Mouse (Mus musculus) kidney, adult 11 months (tissue): ENCODE measurements around the gene Fam192a.

Source experiments
- DNase-seq: peaks from one replicate; pipeline ENCODE4 v3.0.0; 2022

The Fam192a gene

GRCm38 (mm10) chr8:94601607-94602385 is at the start of gene Fam192a, which contains the start of gene Rspry1:
TSS of gene Fam192a (minus strand) at chr8:94601997.
TSS of gene Rspry1 (plus strand) at chr8:94601937.
- peak; percentile 100 for DNase-seq

GRCm38 (mm10) chr8:94649496-94649895 is 47.7 kb upstream of the Fam192a start:
- DNase-seq, result no peak

- DNase-seq, result no peak
Measured at GRCm38 (mm10) chr8:94646165-94646564, 44.4 kb upstream of the Fam192a start.

DNA sequence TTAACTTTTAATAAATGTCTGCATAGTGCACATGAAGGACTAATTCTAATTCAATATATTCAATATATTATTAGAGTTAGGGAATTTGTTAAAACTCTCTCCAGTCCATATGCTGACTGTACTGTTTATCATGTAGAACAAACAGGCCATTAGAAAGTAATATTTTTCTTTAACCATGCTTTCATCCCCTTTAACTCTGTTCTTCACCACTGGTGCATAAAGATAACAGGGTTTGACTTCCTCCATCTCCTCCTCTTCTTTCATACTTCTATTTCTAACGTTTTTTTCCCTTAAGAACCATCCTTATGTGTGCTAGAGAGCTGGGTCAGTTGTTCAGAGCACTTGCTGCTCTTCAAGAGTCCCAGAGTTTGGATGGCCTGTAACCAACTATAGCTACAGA is 43.4 kb upstream of the Fam192a start:
- DNase-seq, result no peak

GRCm38 (mm10) chr8:94641938-94642337 is 40.1 kb upstream of the Fam192a start:
- DNase-seq, result no peak

DNA sequence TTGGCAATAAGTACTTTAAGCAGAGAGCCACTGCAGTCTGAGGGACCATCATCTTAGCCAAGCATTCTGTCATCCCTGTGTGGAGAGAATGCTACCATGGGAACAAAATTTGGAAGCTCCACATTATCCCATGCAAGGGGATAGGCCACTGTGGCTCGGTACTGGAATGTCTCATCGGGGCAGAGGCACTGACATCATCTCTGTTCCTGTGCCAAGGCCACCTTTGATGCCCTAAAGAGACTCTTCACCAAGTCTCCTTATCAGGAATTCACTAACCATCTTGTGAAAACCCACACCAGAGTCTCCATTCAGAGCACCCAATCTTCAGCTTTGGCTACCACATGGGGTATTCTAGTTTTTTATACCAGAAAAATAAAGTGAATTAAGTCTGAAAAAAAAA is 39.4 kb upstream of the Fam192a start:
- no peak for DNase-seq

DNA sequence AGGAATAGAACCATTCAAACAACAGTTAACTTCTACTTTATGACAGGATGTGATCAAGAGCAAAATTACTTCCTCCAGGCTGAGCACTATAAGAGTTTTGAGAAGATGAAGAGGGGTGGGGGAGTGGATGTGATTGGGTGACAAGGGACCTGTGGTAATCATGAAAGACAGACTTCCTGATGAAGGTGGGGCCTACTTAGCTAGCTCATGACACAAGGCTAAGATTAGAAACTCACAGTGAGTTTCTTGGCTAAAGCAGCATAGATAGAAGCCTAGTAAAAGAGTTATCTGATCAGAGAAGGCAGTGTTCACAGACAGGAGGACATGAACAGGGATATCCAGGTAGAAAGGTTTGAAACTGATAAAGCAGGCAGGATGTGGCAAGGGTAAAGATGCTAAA is 32.4 kb upstream of the Fam192a start:
- DNase-seq, result no peak

DNA sequence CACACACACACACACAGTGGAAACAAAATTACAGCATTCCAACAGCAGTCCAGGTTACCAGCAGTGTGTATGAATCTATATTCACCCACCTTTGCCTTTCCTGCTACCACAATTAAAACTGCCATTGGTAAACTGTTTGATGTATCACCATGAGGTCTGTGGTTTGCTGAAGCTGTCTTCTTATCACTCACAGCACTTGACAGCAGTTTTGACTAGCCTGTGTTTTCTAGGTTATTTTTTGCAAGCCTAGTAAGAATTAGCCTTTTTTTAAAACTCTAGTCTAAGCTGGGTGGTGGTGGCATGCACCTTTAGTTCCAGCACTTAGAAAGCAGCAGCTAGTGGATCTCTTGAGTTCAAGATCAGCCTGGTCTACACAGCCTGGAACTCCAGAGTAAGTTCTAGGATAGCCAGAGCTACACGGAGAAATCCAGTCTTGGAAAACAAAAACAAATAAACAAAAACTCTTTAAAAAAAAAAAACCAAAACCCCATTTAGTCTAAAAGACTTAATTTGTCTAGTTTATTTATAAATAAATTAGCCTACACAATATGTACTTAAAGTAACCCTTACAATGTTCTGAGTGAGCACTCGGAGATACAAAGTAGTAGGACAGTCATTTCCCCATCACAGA is 31.9 kb upstream of the Fam192a start:
- DNase-seq, result no peak

DNA sequence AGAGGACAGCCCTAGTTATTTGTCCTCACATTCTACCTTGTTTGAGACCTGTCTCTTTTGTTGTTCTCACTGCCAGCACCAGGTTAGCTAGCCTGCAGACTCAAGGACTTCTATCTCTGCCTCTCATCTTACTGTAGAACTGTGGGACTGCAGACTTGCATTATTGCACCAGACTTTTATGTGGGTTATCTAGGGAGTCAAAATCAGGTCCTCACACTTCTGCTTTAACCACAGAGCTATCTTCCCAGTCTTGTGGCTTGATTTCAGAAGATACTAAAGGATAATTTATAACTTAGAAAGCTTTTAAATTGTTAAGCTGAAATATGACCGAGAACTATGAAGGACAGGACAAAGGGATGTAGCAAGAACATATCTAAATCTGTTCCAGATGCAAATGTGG is 23.1 kb upstream of the Fam192a start:
- DNase-seq, result no peak

DNA sequence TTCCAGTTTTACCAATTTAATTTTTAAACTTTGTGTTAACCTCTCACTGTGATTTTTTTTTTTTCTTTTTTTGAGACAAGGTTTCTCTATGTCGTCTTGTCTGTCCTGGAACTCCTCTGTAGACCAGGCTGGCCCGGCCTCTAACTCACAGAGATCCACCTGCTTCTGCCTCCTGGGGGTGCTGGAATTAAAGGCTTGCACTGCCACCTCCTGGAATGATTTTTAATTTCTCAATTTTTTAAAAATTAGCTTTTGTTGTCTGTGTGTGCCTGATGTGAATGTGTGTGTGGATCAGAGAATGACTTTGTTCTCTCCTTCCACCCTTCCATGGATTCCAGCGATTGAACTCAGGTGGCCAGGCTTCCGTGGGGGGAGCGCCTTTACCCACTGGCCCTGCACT is 5.3 kb upstream of the Fam192a start:
- no peak for DNase-seq

GRCm38 (mm10) chr8:94604030-94604429 is 2.2 kb upstream of the Fam192a start:
- DNase-seq, result no peak

DNA sequence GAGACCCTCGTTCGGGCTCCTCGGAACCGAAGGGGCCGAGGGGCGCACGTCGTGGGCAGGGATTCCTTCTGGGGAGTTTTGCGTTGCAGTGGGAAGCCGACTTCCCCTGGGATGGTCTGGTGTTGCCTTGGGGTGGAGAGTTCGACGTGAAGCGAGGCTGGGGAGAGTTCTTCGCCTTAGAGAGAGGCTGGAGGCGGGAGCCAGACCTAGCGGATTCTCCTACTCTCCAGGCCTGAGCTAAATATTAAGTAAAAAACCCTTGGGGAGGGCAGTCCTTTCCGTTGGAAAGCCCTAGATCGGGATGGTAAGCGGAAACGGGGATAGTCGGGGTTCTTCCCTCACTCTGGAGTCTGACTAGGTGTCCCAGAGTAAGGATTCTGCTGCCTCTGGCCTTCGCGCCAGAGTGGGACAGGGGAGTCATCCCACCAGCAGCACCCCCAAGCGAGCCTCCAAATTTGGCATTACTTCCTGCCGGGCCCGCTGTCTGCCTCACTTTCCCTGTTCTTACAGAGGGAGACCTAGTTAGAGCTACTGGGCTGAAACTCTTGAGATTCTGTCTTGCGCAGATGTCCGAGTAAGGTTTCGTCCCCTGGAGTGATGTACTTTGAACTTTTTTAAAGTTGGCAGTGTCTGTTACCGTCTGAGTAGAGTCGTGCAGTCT is 804 bp upstream of the Fam192a start:
- peak; percentile 58 for DNase-seq

DNA sequence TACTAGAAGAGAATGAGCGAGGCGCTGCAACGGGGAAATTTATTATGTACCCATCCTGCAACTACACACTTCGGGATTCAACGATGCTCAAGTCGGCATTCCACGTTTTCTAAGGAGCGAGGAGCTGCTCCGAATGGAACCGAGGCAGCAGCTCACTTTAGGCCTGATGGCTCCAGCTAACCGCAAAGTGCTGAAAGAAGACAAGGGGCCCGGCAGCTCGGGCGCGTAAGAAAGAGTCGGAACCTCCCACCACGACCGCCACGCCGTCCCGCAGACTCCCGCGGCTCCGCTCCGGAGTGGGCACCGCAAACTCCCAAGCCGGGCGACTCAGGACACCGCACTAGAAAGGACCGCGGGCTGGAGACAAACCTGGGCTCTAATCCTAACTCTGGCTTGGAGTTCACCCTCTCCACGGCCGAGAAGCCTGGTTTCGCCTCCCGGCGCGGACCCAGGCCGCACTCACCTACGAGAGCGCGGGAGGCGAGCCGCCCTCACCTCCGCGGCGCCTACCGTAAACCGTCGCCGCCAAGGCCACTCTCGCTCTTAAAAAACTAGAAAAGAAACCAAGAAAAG is 677 bp downstream of the Fam192a start:
- no peak for DNase-seq

DNA sequence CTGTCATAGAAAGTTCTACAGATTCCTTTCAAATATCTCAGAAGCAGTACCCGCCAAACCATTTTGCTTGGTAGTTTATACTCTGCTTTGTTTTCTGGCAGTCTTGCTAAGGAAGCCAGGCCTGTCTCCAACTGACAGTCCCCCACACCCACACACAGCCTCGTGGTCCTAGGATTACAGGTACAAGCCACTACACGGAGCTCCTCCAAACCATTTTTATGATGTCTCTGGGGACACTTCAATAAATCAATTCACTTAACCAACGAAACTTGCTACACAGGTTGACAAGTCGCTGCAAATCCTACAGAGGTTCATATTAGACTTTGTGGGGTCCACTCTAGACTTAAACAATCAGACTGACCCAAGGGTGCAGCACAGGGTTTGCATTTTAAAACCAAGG is 1.3 kb downstream of the Fam192a start:
- no peak for DNase-seq

GRCm38 (mm10) chr8:94594211-94594610 is 7.6 kb downstream of the Fam192a start:
- no peak for DNase-seq

- DNase-seq, result no peak
Measured at GRCm38 (mm10) chr8:94591691-94592090, 10.1 kb downstream of the Fam192a start.

GRCm38 (mm10) chr8:94584238-94584817 is 17.5 kb downstream of the Fam192a start:
- peak; percentile 25 for DNase-seq

- no peak for DNase-seq
Measured at GRCm38 (mm10) chr8:94582569-94582968, 19.2 kb downstream of the Fam192a start.

DNA sequence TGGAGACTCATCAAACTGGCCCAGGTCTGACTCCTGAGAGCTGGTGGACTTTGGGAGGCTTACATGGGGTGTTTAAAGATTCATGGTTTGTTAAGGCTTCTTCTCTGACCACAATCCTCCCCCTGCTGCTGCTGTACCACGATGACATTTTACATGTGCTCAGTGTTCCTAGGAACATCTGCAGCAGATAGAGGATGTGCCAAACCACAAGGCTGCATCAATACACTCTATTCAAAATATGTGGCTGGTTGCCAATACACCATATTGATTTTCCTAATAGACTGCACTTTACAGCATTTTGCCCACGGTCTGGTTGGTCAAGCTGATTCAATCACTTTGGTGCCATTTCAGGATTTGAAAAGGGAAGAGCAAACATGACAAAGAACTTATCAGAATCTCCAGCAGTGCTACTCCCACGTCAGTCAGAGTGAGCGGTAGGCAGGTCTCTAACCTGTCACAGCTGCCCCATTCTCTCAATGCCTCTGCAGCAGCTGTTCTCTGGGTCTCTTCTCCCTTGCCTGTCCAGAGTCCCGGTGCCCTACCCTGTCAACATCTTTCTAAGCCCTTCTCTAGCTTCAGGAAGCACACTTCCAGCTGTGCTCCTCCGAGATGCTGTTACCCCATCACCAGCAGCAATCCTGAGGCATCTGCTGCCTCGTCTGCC is 19.8 kb downstream of the Fam192a start:
- no peak for DNase-seq

DNA sequence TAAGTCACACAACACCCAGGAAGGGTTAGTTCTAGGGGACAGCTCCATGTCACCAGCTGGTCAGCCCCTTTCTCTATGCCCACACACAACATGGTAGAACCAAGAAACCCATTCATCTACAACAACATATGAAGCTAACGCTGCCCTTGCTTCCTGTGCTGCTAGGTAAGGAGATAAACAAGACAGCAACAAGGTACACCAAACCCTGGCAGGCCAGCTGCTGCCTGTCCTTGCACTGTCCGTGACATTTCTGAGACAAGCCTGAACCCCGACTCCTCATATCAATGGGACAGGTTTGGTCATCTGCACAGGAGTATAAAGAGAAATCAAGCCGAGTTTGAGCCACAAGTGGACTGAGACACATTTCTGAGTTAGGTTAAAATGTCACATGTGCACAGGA is 26.6 kb downstream of the Fam192a start:
- DNase-seq, result no peak

GRCm38 (mm10) chr8:94574159-94574907 is 27.5 kb downstream of the Fam192a start:
- DNase-seq, result no peak

GRCm38 (mm10) chr8:94571896-94572295 is 29.9 kb downstream of the Fam192a start:
- DNase-seq, result no peak
